Mouse (Mus musculus) forebrain, embryonic 13.5 days (tissue): ENCODE measurements around the gene Stam. TPM values are rescaled to one million over a fixed set of nuclear protein-coding genes. Genes with fewer than 3 reads are reported as not detected.
"Not testable (repeated sequence)": the region's sequence is repeated elsewhere in the genome, so short reads cannot be mapped to it uniquely, and the experiment has no call there.

Experiments
- ATAC-seq: fragments of 200-750 bp; cut with Nextera tagmentation; 2 replicates; pipeline ENCODE4 v1.8.0; 2017
- H3K27ac ChIP-seq: fragments of 300-500 bp; sonication (generic); 2 replicates; pipeline ENCODE4 v1.5.1; 2015; ENCODE audit warnings: inconsistent platforms, mild to moderate bottlenecking, moderate library complexity
- H3K27me3 ChIP-seq: fragments of 300-500 bp; sonication (generic); 2 replicates; pipeline ENCODE4 v1.6.1; 2015; ENCODE audit warnings: mild to moderate bottlenecking, inconsistent platforms
- H3K36me3 ChIP-seq: fragments of 300-500 bp; sonication (generic); 2 replicates; pipeline ENCODE4 v1.6.1; 2015; ENCODE audit warnings: mild to moderate bottlenecking, inconsistent platforms; ENCODE audit not compliant: poor library complexity, severe bottlenecking
- H3K4me1 ChIP-seq: fragments of 300-500 bp; sonication (generic); 2 replicates; pipeline ENCODE4 v1.6.1; 2015; ENCODE audit warnings: inconsistent platforms
- H3K4me2 ChIP-seq: fragments of 300-500 bp; sonication (generic); 2 replicates; pipeline ENCODE4 v1.6.1; 2015; ENCODE audit warnings: inconsistent platforms, mild to moderate bottlenecking, moderate library complexity
- H3K4me3 ChIP-seq: fragments of 300-500 bp; sonication (generic); 2 replicates; pipeline ENCODE4 v1.5.1; 2015; ENCODE audit warnings: mild to moderate bottlenecking, inconsistent platforms
- H3K9ac ChIP-seq: fragments of 300-500 bp; sonication (generic); 2 replicates; pipeline ENCODE4 v1.6.1; 2015; ENCODE audit warnings: mild to moderate bottlenecking, inconsistent platforms
- H3K9me3 ChIP-seq: fragments of 300-500 bp; sonication (generic); replicated peaks from 2 replicates; pipeline ENCODE4 v1.6.1; 2016; ENCODE audit warnings: inconsistent platforms
- WGBS: fragments of 180-500 bp; shearing (Covaris S2); methylation state at CpG from one replicate; pipeline ENCODE4 v1.1.7; 2015; 5-methylcytosine and 5-hydroxymethylcytosine counted together
- polyA plus RNA-seq: library from polyadenylated mRNA; unstranded; fragments of >200 nt; fragmentation: Nextera tagmentation; extraction: Ambion mirVana; gene quantifications from 2 replicates; pipeline ENCODE4 v1.2.1, GENCODE M21; 2015

Stam gene
- polyA plus RNA-seq, 1 experiment from 2014 or later, result 108 TPM

- H3K27me3 ChIP-seq, result no peaks in the 10 kb centered on the region
- no peaks in the 10 kb centered on the region for H3K9me3 ChIP-seq
- H3K36me3 ChIP-seq, result no peaks in the 10 kb centered on the region
- H3K4me3 ChIP-seq, result no peak overlapping the region
- H3K4me2 ChIP-seq, result no peak overlapping the region
- no peak overlapping the region for H3K27ac ChIP-seq
- ATAC-seq, result no peak
- no peaks in the 10 kb centered on the region for H3K4me1 ChIP-seq
- no peak overlapping the region for H3K9ac ChIP-seq
- WGBS, result 56% methylated on average over 2 of the region's 2 CpGs
These were observed 91.2 kb downstream of the Stam start for GRCm38 (mm10) chr2:14165066-14165465.

GRCm38 (mm10) chr2:14165618-14166344 lies 91.9 kb downstream of the Stam start:
- ATAC-seq, result peak; percentile 19; the same call in 1 of the 2 replicates
- H3K4me3 ChIP-seq, result no peak overlapping the region
- no peaks in the 10 kb centered on the region for H3K4me1 ChIP-seq
- H3K9ac ChIP-seq, result no peak overlapping the region
- H3K36me3 ChIP-seq, result no peaks in the 10 kb centered on the region
- no peak overlapping the region for H3K27ac ChIP-seq
- H3K27me3 ChIP-seq, result no peaks in the 10 kb centered on the region
- H3K4me2 ChIP-seq, result no peak overlapping the region
- 81% methylated on average over 3 of the region's 3 CpGs for WGBS
- no peaks in the 10 kb centered on the region for H3K9me3 ChIP-seq

- Histone ChIP-seq H3K27me3 (no peaks in the 10 kb centered on the region), H3K27ac (no peak overlapping the region), H3K4me3 (no peak overlapping the region), H3K9ac (no peak overlapping the region), H3K9me3 (no peaks in the 10 kb centered on the region), H3K4me1 (no peaks in the 10 kb centered on the region), H3K36me3 (no peaks in the 10 kb centered on the region), H3K4me2 (no peak overlapping the region)
- ATAC-seq, result no peak
These were observed 93.8 kb downstream of the Stam start for GRCm38 (mm10) chr2:14167721-14168120.

GRCm38 (mm10) chr2:14174334-14174733 lies 100.4 kb downstream of the Stam start, which contains the start of gene Tmem236:
Gene Tmem236 (plus strand): TSS chr2:14174523.
- Histone ChIP-seq H3K27me3 (no peaks in the 10 kb centered on the region), H3K27ac (no peak within 1 kb of the TSS), H3K9ac (no peak within 1 kb of the TSS), H3K4me2 (no peak within 1 kb of the TSS), H3K4me1 (0 out of 2 replicates have a peak, but pooled peaks cover 3% of the 10 kb centered on the region), H3K9me3 (no peaks in the 10 kb centered on the region), H3K36me3 (no peaks in the 10 kb centered on the region), H3K4me3 (no peak within 1 kb of the TSS)
- WGBS, result 72% methylated on average over 3 of the region's 3 CpGs
- ATAC-seq, result no peak

DNA sequence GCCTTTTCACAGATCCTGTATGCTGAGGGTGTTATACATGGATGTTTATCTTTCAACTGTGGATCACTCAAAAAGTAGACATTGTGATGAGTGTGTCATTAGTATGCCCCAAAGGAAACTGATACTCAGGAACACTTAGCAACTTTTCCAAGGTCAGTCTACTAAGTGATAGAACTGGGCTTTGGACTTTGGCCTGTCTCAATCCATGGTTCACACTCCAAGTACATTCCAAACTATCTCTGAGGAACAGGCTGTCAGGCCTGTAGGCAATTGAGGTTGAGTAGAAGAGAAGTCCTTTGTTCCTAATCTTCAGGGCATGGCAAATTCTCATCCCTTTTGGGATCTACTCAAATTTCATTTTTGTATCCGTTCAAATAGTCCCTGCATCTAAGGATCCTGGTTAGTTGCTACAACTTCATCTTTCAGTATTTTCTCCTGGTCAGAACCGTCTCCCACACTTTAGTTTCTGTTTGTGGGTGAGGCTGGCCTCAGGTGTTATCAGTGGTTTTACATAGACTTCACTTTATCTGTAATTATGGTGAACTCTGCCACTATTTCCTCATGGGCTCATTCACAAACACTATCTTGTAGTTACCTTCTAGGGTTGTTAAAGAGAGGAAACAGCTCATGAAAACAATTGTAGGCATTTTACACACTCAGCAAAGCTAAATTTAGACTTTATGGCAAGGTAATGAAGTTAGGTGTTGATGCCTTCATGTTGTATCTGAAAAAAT lies 102.7 kb downstream of the Stam start:
- Histone ChIP-seq H3K9ac (no peak overlapping the region), H3K4me3 (no peak overlapping the region), H3K27ac (no peak overlapping the region), H3K4me1 (0 out of 2 replicates have a peak, but pooled peaks cover 3% of the 10 kb centered on the region), H3K27me3 (no peaks in the 10 kb centered on the region), H3K36me3 (no peaks in the 10 kb centered on the region), H3K4me2 (no peak overlapping the region), H3K9me3 (no peaks in the 10 kb centered on the region)
- 79% methylated on average over 2 of the region's 2 CpGs for WGBS
- no peak for ATAC-seq

- Histone ChIP-seq H3K27me3 (no peaks in the 10 kb centered on the region), H3K9ac (no peak overlapping the region), H3K4me2 (no peak overlapping the region), H3K9me3 (no peaks in the 10 kb centered on the region), H3K36me3 (no peaks in the 10 kb centered on the region), H3K4me1 (no peaks in the 10 kb centered on the region), H3K27ac (no peak overlapping the region), H3K4me3 (no peak overlapping the region)
- no peak for ATAC-seq
These were observed 110.5 kb downstream of the Stam start for GRCm38 (mm10) chr2:14184375-14184774.

GRCm38 (mm10) chr2:14190684-14191083 lies 116.8 kb downstream of the Stam start:
- H3K4me3 ChIP-seq, result no peak overlapping the region
- no peak overlapping the region for H3K4me2 ChIP-seq
- no peak overlapping the region for H3K27ac ChIP-seq
- H3K4me1 ChIP-seq, result no peaks in the 10 kb centered on the region
- 87% methylated on average over 4 of the region's 4 CpGs for WGBS
- no peaks in the 10 kb centered on the region for H3K36me3 ChIP-seq
- H3K27me3 ChIP-seq, result no peaks in the 10 kb centered on the region
- H3K9me3 ChIP-seq, result no peaks in the 10 kb centered on the region
- no peak overlapping the region for H3K9ac ChIP-seq
- no peak for ATAC-seq

DNA sequence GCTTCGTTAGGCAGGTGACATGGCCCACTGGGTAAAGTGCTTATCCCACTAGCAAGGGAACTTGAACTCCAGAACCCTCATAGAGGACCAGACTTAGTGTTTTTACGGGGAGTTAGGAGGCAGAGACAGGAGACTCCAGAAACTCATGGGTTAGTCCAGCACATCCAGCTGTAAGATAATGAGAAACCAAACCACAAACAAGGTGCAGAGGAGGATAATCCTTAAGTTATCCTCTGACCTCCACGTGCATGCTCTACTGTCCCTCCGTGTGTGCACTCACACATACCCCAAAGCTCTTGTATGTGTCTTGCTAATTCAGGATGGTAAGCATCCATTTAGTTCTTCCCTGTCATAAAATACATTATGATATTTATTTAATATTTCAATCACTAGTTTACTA lies 117.7 kb downstream of the Stam start:
- Histone ChIP-seq H3K4me2 (no peak overlapping the region), H3K27ac (no peak overlapping the region), H3K9ac (no peak overlapping the region), H3K9me3 (no peaks in the 10 kb centered on the region), H3K4me1 (no peaks in the 10 kb centered on the region), H3K27me3 (no peaks in the 10 kb centered on the region), H3K36me3 (no peaks in the 10 kb centered on the region), H3K4me3 (no peak overlapping the region)
- ATAC-seq, result no peak
- WGBS, result 85% methylated on average over 4 of the region's 4 CpGs

GRCm38 (mm10) chr2:14192046-14192445 lies 118.1 kb downstream of the Stam start:
- Histone ChIP-seq H3K4me3 (no peak overlapping the region), H3K9me3 (no peaks in the 10 kb centered on the region), H3K27me3 (no peaks in the 10 kb centered on the region), H3K4me2 (no peak overlapping the region), H3K27ac (no peak overlapping the region), H3K36me3 (no peaks in the 10 kb centered on the region), H3K9ac (no peak overlapping the region), H3K4me1 (no peaks in the 10 kb centered on the region)
- WGBS, result 86% methylated on average over 6 of the region's 6 CpGs
- no peak for ATAC-seq

DNA sequence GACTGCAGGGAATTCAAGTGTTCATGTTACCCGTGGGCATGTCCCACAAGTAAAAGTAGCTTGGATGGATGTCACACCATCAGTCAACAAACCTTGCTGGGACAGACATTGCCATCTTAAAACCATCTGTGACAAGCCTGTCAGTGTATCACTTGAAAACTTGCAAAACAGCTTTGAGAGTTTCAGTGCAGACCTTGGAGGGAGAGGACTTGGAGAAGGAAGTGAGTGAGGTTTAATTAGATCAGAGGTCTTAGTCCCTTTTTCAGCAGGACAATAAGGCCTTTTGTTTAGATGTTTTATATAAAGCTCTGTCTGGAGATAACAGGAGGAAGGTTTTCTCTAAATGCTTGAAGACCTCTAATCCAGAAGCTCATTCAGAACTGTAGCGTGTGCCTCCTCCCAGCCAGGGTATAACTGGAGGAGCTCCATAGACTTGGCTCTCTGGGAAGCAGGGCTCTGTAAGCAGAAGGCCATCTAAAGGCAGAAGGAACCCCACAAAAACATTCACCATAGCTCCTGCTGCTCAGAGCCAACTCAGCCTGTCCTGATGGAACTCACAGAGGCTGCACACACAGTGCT lies 124.5 kb downstream of the Stam start:
- H3K27ac ChIP-seq, H3K4me3 ChIP-seq, H3K4me1 ChIP-seq, H3K9ac ChIP-seq, H3K27me3 ChIP-seq, ATAC-seq, H3K9me3 ChIP-seq, H3K36me3 ChIP-seq, H3K4me2 ChIP-seq: not testable (repeated sequence)
- WGBS, result 67% methylated on average over 1 of the region's 2 CpGs
